Mouse (Mus musculus): ENCODE measurements around the gene Clpx.

- no peak for TF ChIP-seq POLR2A (IDR thresholded peaks at IDR 0.05; ENCODE audit: insufficient read depth, low read length)
- TF ChIP-seq CTCF (IDR thresholded peaks at IDR 0.05; ENCODE audit: low read depth, low read length): no peak
These were observed 31.4 kb upstream of the Clpx start for GRCm38 (mm10) chr9:65262641-65263120.

Measured in ES-Bruce4 (cell line).